31 mouse cellular contexts compared by ENCODE assay signal in genomic region chr10:81375322-81375721, GRCm38 (mm10). TPM values are rescaled to one million over a fixed set of nuclear protein-coding genes. Genes with fewer than 3 reads are reported as not detected.
DNase-seq lines count a peak whose midpoint lies in the region; ATAC-seq and TF ChIP-seq lines count a peak whose summit lies in the region.
"Had no signal": no experiment of that assay in that cellular context is flagged by ENCODE, and none has a peak within 500 bp of the region (broad histone marks: within the 10 kb centered on the region; RNA-seq: fewer than 3 reads in every experiment).

No protein-coding gene starts in this region.

- H3K9ac ChIP-seq in heart, embryonic 13.5 days = no peak overlapping the region
- no peak overlapping the region for H3K9ac ChIP-seq in heart, embryonic 11.5 days (ENCODE audit: low read depth, low read length)
- H3K9ac ChIP-seq in limb, embryonic 11.5 days (ENCODE audit: low read length) = no peak overlapping the region
- H3K9ac ChIP-seq: embryonic facial prominence, embryonic 13.5 days; forebrain, embryonic 12.5 days; forebrain, postnatal 0 days; heart, embryonic 15.5 days; hindbrain, embryonic 15.5 days; kidney, embryonic 15.5 days; limb, embryonic 15.5 days; lung, embryonic 15.5 days had no signal

- no peak for TF ChIP-seq CTCF in E14TG2a.4 (conservative IDR thresholded peaks at IDR 0.05; ENCODE audit: low read length)

- ATAC-seq in heart, embryonic 13.5 days (ENCODE audit: extremely low read depth, insufficient number of reproducible peaks, low FRiP score, low TSS enrichment) = no peak
- ATAC-seq in heart, embryonic 11.5 days (replicated peaks; ENCODE audit: insufficient number of reproducible peaks, low FRiP score, low TSS enrichment) = no peak
- ATAC-seq in megakaryocyte, adult 5-6 weeks (ENCODE audit: poor library complexity, severe bottlenecking) = no peak
- no peak for ATAC-seq in limb, embryonic 11.5 days (ENCODE audit: insufficient number of reproducible peaks, low FRiP score, low TSS enrichment, low read depth)
- ATAC-seq in CD4-positive, CD25-positive, alpha-beta regulatory T cell, adult 4 months = no peak
- ATAC-seq: activated CD4-positive, CD25-positive, alpha-beta regulatory T cell, adult 4 months; forebrain, postnatal 0 days had no signal

- H3K27ac ChIP-seq in heart, embryonic 13.5 days (replicated peaks) = no peak overlapping the region
- H3K27ac ChIP-seq in heart, embryonic 11.5 days (ENCODE audit: low read depth, low read length) = no peak overlapping the region
- no peak overlapping the region for H3K27ac ChIP-seq in limb, embryonic 11.5 days (replicated peaks; ENCODE audit: low read depth, low read length)
- H3K27ac ChIP-seq: embryonic facial prominence, embryonic 13.5 days; forebrain, embryonic 12.5 days; heart, embryonic 15.5 days; hindbrain, embryonic 15.5 days; kidney, embryonic 15.5 days; layer of hippocampus, adult 2 months; limb, embryonic 15.5 days; lung, embryonic 15.5 days had no signal

- peak overlapping the region; percentile 84; the same call in 1 of the 2 replicates for H3K4me2 ChIP-seq in heart, embryonic 13.5 days
- no peak overlapping the region for H3K4me2 ChIP-seq in heart, embryonic 11.5 days
- 0 out of 2 replicates have a peak overlapping the region, but pooled peaks have one; percentile 2 for H3K4me2 ChIP-seq in limb, embryonic 11.5 days (ENCODE audit: low read depth, severe bottlenecking)
- H3K4me2 ChIP-seq: heart, embryonic 15.5 days; limb, embryonic 15.5 days had no signal

- H3K9me3 ChIP-seq in heart, embryonic 13.5 days = no peaks in the 10 kb centered on the region
- H3K9me3 ChIP-seq in heart, embryonic 11.5 days (replicated peaks; ENCODE audit: control insufficient read depth, low read length) = no peaks in the 10 kb centered on the region
- no peaks in the 10 kb centered on the region for H3K9me3 ChIP-seq in megakaryocyte, embryonic 14.5 days
- no peaks in the 10 kb centered on the region for H3K9me3 ChIP-seq in E14TG2a.4 (ENCODE audit: low read length)
- no peaks in the 10 kb centered on the region for H3K9me3 ChIP-seq in limb, embryonic 11.5 days (ENCODE audit: control insufficient read depth, low read length)
- H3K9me3 ChIP-seq: embryonic facial prominence, embryonic 13.5 days; forebrain, embryonic 12.5 days; heart, embryonic 15.5 days; hindbrain, embryonic 15.5 days; kidney, embryonic 15.5 days; limb, embryonic 15.5 days; lung, embryonic 15.5 days had no signal

- H3K4me1 ChIP-seq in heart, embryonic 13.5 days = peaks cover 37% of the 10 kb centered on the region
- H3K4me1 ChIP-seq in heart, embryonic 11.5 days (ENCODE audit: control insufficient read depth, insufficient read depth, low read length) = peaks cover 18% of the 10 kb centered on the region
- peaks cover 73% of the 10 kb centered on the region for H3K4me1 ChIP-seq in megakaryocyte, embryonic 14.5 days
- peaks cover 85% of the 10 kb centered on the region for H3K4me1 ChIP-seq in E14TG2a.4 (replicated peaks; ENCODE audit: low read depth, low read length)
- H3K4me1 ChIP-seq in limb, embryonic 11.5 days (ENCODE audit: control insufficient read depth, insufficient read depth, low read length) = peaks cover 13% of the 10 kb centered on the region

- H3K27me3 ChIP-seq in heart, embryonic 13.5 days (replicated peaks) = no peaks in the 10 kb centered on the region
- H3K27me3 ChIP-seq in heart, embryonic 11.5 days (ENCODE audit: control insufficient read depth, insufficient read depth, low read length) = no peaks in the 10 kb centered on the region
- H3K27me3 ChIP-seq in megakaryocyte, embryonic 14.5 days (replicated peaks) = no peaks in the 10 kb centered on the region
- no peaks in the 10 kb centered on the region for H3K27me3 ChIP-seq in E14TG2a.4 (ENCODE audit: insufficient read depth, low read length)
- H3K27me3 ChIP-seq in limb, embryonic 11.5 days (ENCODE audit: control insufficient read depth, insufficient read depth, low read length) = no peaks in the 10 kb centered on the region
- H3K27me3 ChIP-seq: embryonic facial prominence, embryonic 13.5 days; forebrain, embryonic 12.5 days; heart, embryonic 15.5 days; hindbrain, embryonic 15.5 days; kidney, embryonic 15.5 days; limb, embryonic 15.5 days; lung, embryonic 15.5 days had no signal

- H3K4me3 ChIP-seq in heart, embryonic 13.5 days = no peak overlapping the region
- H3K4me3 ChIP-seq in heart, embryonic 11.5 days (ENCODE audit: low read depth, low read length) = no peak overlapping the region
- H3K4me3 ChIP-seq in megakaryocyte, embryonic 14.5 days (replicated peaks) = peak overlapping the region; percentile 42
- H3K4me3 ChIP-seq in E14TG2a.4 (replicated peaks; ENCODE audit: low read length) = peak overlapping the region; percentile 96
- H3K4me3 ChIP-seq in limb, embryonic 11.5 days (ENCODE audit: low read depth, low read length) = no peak overlapping the region
- H3K4me3 ChIP-seq: forebrain, embryonic 12.5 days; heart, embryonic 15.5 days; hindbrain, embryonic 15.5 days; kidney, embryonic 15.5 days; layer of hippocampus, adult 2 months; limb, embryonic 15.5 days; lung, embryonic 15.5 days had no signal

- peaks cover 61% of the 10 kb centered on the region for H3K36me3 ChIP-seq in heart, embryonic 13.5 days
- H3K36me3 ChIP-seq in heart, embryonic 11.5 days (ENCODE audit: control insufficient read depth, insufficient read depth, low read length) = peaks cover 13% of the 10 kb centered on the region
- H3K36me3 ChIP-seq in megakaryocyte, embryonic 14.5 days (replicated peaks; ENCODE audit: low read length) = peaks cover 64% of the 10 kb centered on the region
- H3K36me3 ChIP-seq in E14TG2a.4 (ENCODE audit: insufficient read depth, low read length) = peaks cover 72% of the 10 kb centered on the region
- peaks cover 13% of the 10 kb centered on the region; the same call in 1 of the 2 replicates for H3K36me3 ChIP-seq in limb, embryonic 11.5 days (ENCODE audit: control insufficient read depth, insufficient read depth, low read length)

- 89% methylated on average over 10 of the region's 10 CpGs for WGBS in heart, embryonic 13.5 days
- 92% methylated on average over 10 of the region's 10 CpGs for WGBS in heart, embryonic 11.5 days (ENCODE audit: insufficient replicate concordance)
- 95% methylated on average over 10 of the region's 10 CpGs for WGBS in limb, embryonic 11.5 days

- DNase-seq in limb, embryonic 11.5 days (ENCODE audit: low spot score) = no peak
- DNase-seq in frontal cortex, postnatal 14 days (ENCODE audit: low spot score in 2 of 2) = no peak
- DNase-seq: adrenal gland, adult 2 months; adrenal gland, postnatal 36 days; cerebellum, adult 18-20 months; cerebellum, postnatal 10 days; forebrain, postnatal 0 days; gastrocnemius, postnatal 10 days; heart, postnatal 36 days; kidney, adult 18-20 months; kidney, postnatal 25 days; lung, postnatal 36 days; right cerebral cortex, postnatal 4 days; thymus, adult 2 months; thymus, postnatal 36 days had no signal

RNA-seq across cellular contexts. Expression of gene Fzr1, which starts 3.0 kb away (rescaled TPM):
- 72.2 and 78.1 TPM in 2 replicates for polyA plus RNA-seq in heart, embryonic 13.5 days (2015; fragmentation: Nextera tagmentation; extraction: Ambion mirVana)
- 66.1 and 70.0 TPM in 2 replicates for polyA plus RNA-seq in heart, embryonic 11.5 days (2014; fragmentation: Nextera tagmentation; extraction: Ambion mirVana)
- polyA plus RNA-seq in megakaryocyte, embryonic 14.5 days (2012; ENCODE audit: insufficient read depth, low replicate concordance) = 71.2 and 72.9 TPM in 2 replicates
- total RNA-seq in megakaryocyte, adult 5-6 weeks (2015) = 22.7 and 23.8 TPM in 2 replicates
- 20.9 and 24.0 TPM in 2 replicates for total RNA-seq in megakaryocyte, adult 5-6 weeks (2017)
- 107 and 119 TPM in 2 replicates for polyA plus RNA-seq in limb, embryonic 11.5 days (2014; fragmentation: Nextera tagmentation; extraction: Ambion mirVana)
- polyA plus RNA-seq in CD4-positive, CD25-positive, alpha-beta regulatory T cell, adult 4 months (2017; shearing (Covaris generic)) = 10 to 100 TPM; 12.3 to 16.4 TPM

RNA-seq across cellular contexts. Expression of gene Dohh, which starts 8.9 kb away (rescaled TPM):
- polyA plus RNA-seq in heart, embryonic 13.5 days (2015; fragmentation: Nextera tagmentation; extraction: Ambion mirVana) = 69.7 and 73.6 TPM in 2 replicates
- polyA plus RNA-seq in heart, embryonic 11.5 days (2014; fragmentation: Nextera tagmentation; extraction: Ambion mirVana) = 47.5 and 61.4 TPM in 2 replicates
- 80.4 and 114 TPM in 2 replicates for polyA plus RNA-seq in megakaryocyte, embryonic 14.5 days (2012; ENCODE audit: insufficient read depth, low replicate concordance)
- 5.4 and 5.7 TPM in 2 replicates for total RNA-seq in megakaryocyte, adult 5-6 weeks (2015)
- total RNA-seq in megakaryocyte, adult 5-6 weeks (2017) = 21.9 and 42.4 TPM in 2 replicates
- polyA plus RNA-seq in limb, embryonic 11.5 days (2014; fragmentation: Nextera tagmentation; extraction: Ambion mirVana) = 53.7 and 55.7 TPM in 2 replicates
- 10 to 100 TPM in 1 of 2 experiments, 1 to 10 TPM in 1; 9.4 to 13.9 TPM for polyA plus RNA-seq in CD4-positive, CD25-positive, alpha-beta regulatory T cell, adult 4 months (2017; shearing (Covaris generic))

RNA-seq across cellular contexts. Expression of gene Gm48551, which starts 8.9 kb away (rescaled TPM):
- polyA plus RNA-seq in heart, embryonic 13.5 days (2015; fragmentation: Nextera tagmentation; extraction: Ambion mirVana) = 2.1 and 2.3 TPM in 2 replicates
- 1.4 and 2.9 TPM in 2 replicates for polyA plus RNA-seq in heart, embryonic 11.5 days (2014; fragmentation: Nextera tagmentation; extraction: Ambion mirVana)
- polyA plus RNA-seq in megakaryocyte, embryonic 14.5 days (2012; ENCODE audit: insufficient read depth, low replicate concordance) = 0.89 TPM in 1 of 2 replicates, not detected in the other
- 0.83 and 2.9 TPM in 2 replicates for total RNA-seq in megakaryocyte, adult 5-6 weeks (2015)
- 0.33 TPM in 1 of 2 replicates, not detected in the other for total RNA-seq in megakaryocyte, adult 5-6 weeks (2017)
- polyA plus RNA-seq in limb, embryonic 11.5 days (2014; fragmentation: Nextera tagmentation; extraction: Ambion mirVana) = 2.1 and 2.8 TPM in 2 replicates
- polyA plus RNA-seq in CD4-positive, CD25-positive, alpha-beta regulatory T cell, adult 4 months (2017; shearing (Covaris generic)) = 1 to 10 TPM; 2.2 to 3.7 TPM

RNA-seq across cellular contexts. Expression of gene 4930404N11Rik, which starts 9.7 kb away (rescaled TPM):
- polyA plus RNA-seq in heart, embryonic 13.5 days (2015; fragmentation: Nextera tagmentation; extraction: Ambion mirVana) = 0.98 and 1.1 TPM in 2 replicates
- 0.23 and 0.67 TPM in 2 replicates for polyA plus RNA-seq in heart, embryonic 11.5 days (2014; fragmentation: Nextera tagmentation; extraction: Ambion mirVana)
- polyA plus RNA-seq in megakaryocyte, embryonic 14.5 days (2012; ENCODE audit: insufficient read depth, low replicate concordance) = 30.6 and 109 TPM in 2 replicates
- total RNA-seq in megakaryocyte, adult 5-6 weeks (2015) = 0.49 and 1.3 TPM in 2 replicates
- total RNA-seq in megakaryocyte, adult 5-6 weeks (2017) = 0.37 and 0.49 TPM in 2 replicates
- 0.21 and 0.45 TPM in 2 replicates for polyA plus RNA-seq in limb, embryonic 11.5 days (2014; fragmentation: Nextera tagmentation; extraction: Ambion mirVana)
- polyA plus RNA-seq in CD4-positive, CD25-positive, alpha-beta regulatory T cell, adult 4 months (2017; shearing (Covaris generic)) = 1 to 10 TPM in 1 of 2 experiments, under 1 TPM in 1; 0.34 to 2.0 TPM
- total RNA-seq: forebrain, postnatal 0 days had no signal

RNA-seq across cellular contexts. Expression of gene Gm48552, which starts 13.5 kb away (rescaled TPM):
- polyA plus RNA-seq in heart, embryonic 13.5 days (2015; fragmentation: Nextera tagmentation; extraction: Ambion mirVana) = 0.82 and 1.1 TPM in 2 replicates
- polyA plus RNA-seq in heart, embryonic 11.5 days (2014; fragmentation: Nextera tagmentation; extraction: Ambion mirVana) = 0.55 and 1.2 TPM in 2 replicates
- 8.4 TPM in 1 of 2 replicates, not detected in the other for polyA plus RNA-seq in megakaryocyte, embryonic 14.5 days (2012; ENCODE audit: insufficient read depth, low replicate concordance)
- total RNA-seq in megakaryocyte, adult 5-6 weeks (2015) = not detected in 2 replicates
- total RNA-seq in megakaryocyte, adult 5-6 weeks (2017) = 0.26 and 1.4 TPM in 2 replicates
- 0.40 and 1.0 TPM in 2 replicates for polyA plus RNA-seq in limb, embryonic 11.5 days (2014; fragmentation: Nextera tagmentation; extraction: Ambion mirVana)
- 1 to 10 TPM in 1 of 2 experiments, under 1 TPM in 1; 0.71 to 2.3 TPM for polyA plus RNA-seq in CD4-positive, CD25-positive, alpha-beta regulatory T cell, adult 4 months (2017; shearing (Covaris generic))
- total RNA-seq: common myeloid progenitor, adult 5-6 weeks had no signal

Comparison
In these comparisons a context has a peak if more than half of its experiments do, and no peak if none do; other contexts are left out.
1. H3K4me3 ChIP-seq: peak in megakaryocyte, embryonic 14.5 days (single experiment) and E14TG2a.4 (single experiment); none in heart, embryonic 13.5 days (single experiment), heart, embryonic 11.5 days (single experiment) and limb, embryonic 11.5 days (single experiment).